Mouse (Mus musculus): Measurements from ENCODE around the gene Sebox.

DNA sequence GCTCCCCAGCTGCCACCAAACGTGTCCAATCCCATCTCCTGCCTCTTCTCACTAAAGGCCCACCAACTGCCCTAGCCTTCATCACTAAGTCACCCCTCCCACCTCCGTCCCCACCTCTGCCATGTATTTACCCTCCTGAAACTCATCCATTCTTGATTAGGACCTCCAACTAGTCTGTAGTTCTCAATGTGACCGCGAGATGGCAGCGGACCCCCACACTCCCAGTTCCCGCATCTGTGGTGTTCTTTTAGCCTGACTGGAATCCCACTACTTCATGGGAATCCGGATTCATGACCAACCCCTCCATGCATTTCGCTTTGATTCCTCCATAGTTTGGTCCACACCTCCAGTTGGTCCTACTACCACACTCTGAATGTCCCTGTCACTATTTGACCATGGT, 15.1 kb upstream of the Sebox start:
- no peak for TF ChIP-seq GATA1 (IDR thresholded peaks at IDR 0.05; ENCODE audit: borderline replicate concordance, low read length)
- TF ChIP-seq FLI1 (IDR thresholded peaks at IDR 0.05; ENCODE audit: low read length) = no peak

All from megakaryocyte, embryonic 14.5 days (primary cell).